Mouse (Mus musculus) embryonic facial prominence, embryonic 14.5 days (tissue): ENCODE results near the gene Ovca2. TPM values are rescaled to one million over a fixed set of nuclear protein-coding genes. Genes with fewer than 3 reads are reported as not detected.

Source experiments
- ATAC-seq: fragments of 200-750 bp; cut with Nextera tagmentation; 2 replicates; pipeline ENCODE4 v1.8.0; 2017; ENCODE audit warnings: low read depth, moderate number of reproducible peaks, moderate TSS enrichment
- DNase-seq: peaks from one replicate; pipeline ENCODE4 v3.0.0-alpha.2; 2015; ENCODE audit warnings: low spot score
- H3K27ac ChIP-seq: fragments of 300-500 bp; sonication (generic); replicated peaks from 2 replicates; pipeline ENCODE4 v1.5.1; 2014; ENCODE audit warnings: low read depth, mild to moderate bottlenecking, low read length, moderate library complexity
- H3K27me3 ChIP-seq: fragments of 300-500 bp; sonication (generic); replicated peaks from 2 replicates; pipeline ENCODE4 v1.6.1; 2014; ENCODE audit warnings: low read length; ENCODE audit not compliant: control insufficient read depth, insufficient read depth
- H3K36me3 ChIP-seq: fragments of 300-500 bp; sonication (generic); 2 replicates; pipeline ENCODE4 v1.6.1; 2014; ENCODE audit warnings: low read length, mixed read lengths; ENCODE audit not compliant: control insufficient read depth, insufficient read depth
- H3K4me1 ChIP-seq: fragments of 300-500 bp; sonication (generic); 2 replicates; pipeline ENCODE4 v1.6.1; 2014; ENCODE audit warnings: antibody characterized with exemption, low read length; ENCODE audit not compliant: control insufficient read depth, insufficient read depth
- H3K4me2 ChIP-seq: fragments of 300-500 bp; sonication (generic); 2 replicates; pipeline ENCODE4 v1.6.1; 2014; ENCODE audit warnings: low read depth, mild to moderate bottlenecking, low read length, moderate library complexity, mixed read lengths
- H3K4me3 ChIP-seq: fragments of 300-500 bp; sonication (generic); 2 replicates; pipeline ENCODE4 v1.5.1; 2014; ENCODE audit warnings: low read depth, mild to moderate bottlenecking, low read length
- H3K9ac ChIP-seq: fragments of 300-500 bp; sonication (generic); 2 replicates; pipeline ENCODE4 v1.6.1; 2014; ENCODE audit warnings: low read depth, mild to moderate bottlenecking, low read length, moderate library complexity, mixed read lengths
- H3K9me3 ChIP-seq: fragments of 300-500 bp; sonication (generic); 2 replicates; pipeline ENCODE4 v1.6.1; 2016; ENCODE audit warnings: low read length; ENCODE audit not compliant: control insufficient read depth
- WGBS: fragments of 180-500 bp; shearing (Covaris S2); extraction: QIAGEN DNeasy Blood & Tissue Kit; methylation state at CpG from one replicate; pipeline ENCODE4 v1.1.7; 2014; 5-methylcytosine and 5-hydroxymethylcytosine counted together
- polyA plus RNA-seq: library from polyadenylated mRNA; unstranded; fragments of >200 nt; fragmentation: Nextera tagmentation; extraction: Ambion mirVana; gene quantifications from 2 replicates; pipeline ENCODE4 v1.2.1, GENCODE M21; 2014

The Ovca2 gene
- polyA plus RNA-seq, 1 experiment from 2014 or later: 23.1 TPM

- WGBS: 84% methylated on average over 12 of the region's 12 CpGs
- Histone ChIP-seq H3K27me3 (peaks cover 24% of the 10 kb centered on the region), H3K9me3 (no peaks in the 10 kb centered on the region), H3K36me3 (no peaks in the 10 kb centered on the region), H3K27ac (no peak overlapping the region), H3K4me3 (no peak overlapping the region), H3K9ac (no peak overlapping the region), H3K4me2 (no peak overlapping the region), H3K4me1 (peaks cover 6% of the 10 kb centered on the region)
- ATAC-seq (no peak), DNase-seq (no peak)
These were observed 22.3 kb upstream of the Ovca2 start for GRCm38 (mm10) chr11:75200935-75201334.

- H3K9me3 ChIP-seq: no peaks in the 10 kb centered on the region
- H3K27ac ChIP-seq: no peak overlapping the region
- 75% methylated on average over 5 of the region's 5 CpGs for WGBS
- no peak overlapping the region for H3K4me3 ChIP-seq
- H3K4me1 ChIP-seq: peaks cover 9% of the 10 kb centered on the region
- peaks cover 33% of the 10 kb centered on the region for H3K27me3 ChIP-seq
- no peak overlapping the region for H3K4me2 ChIP-seq
- DNase-seq (no peak), ATAC-seq (no peak)
- H3K36me3 ChIP-seq: no peaks in the 10 kb centered on the region
- H3K9ac ChIP-seq: no peak overlapping the region
These were observed 21.3 kb upstream of the Ovca2 start for GRCm38 (mm10) chr11:75199951-75200350.

- no peaks in the 10 kb centered on the region for H3K36me3 ChIP-seq
- H3K4me1 ChIP-seq: peaks cover 14% of the 10 kb centered on the region; the same call in 1 of the 2 replicates
- no peak overlapping the region for H3K4me2 ChIP-seq
- no peak for DNase-seq
- no peak overlapping the region for H3K27ac ChIP-seq
- no peak overlapping the region for H3K4me3 ChIP-seq
- no peak overlapping the region for H3K9ac ChIP-seq
- no peaks in the 10 kb centered on the region for H3K9me3 ChIP-seq
- ATAC-seq: no peak
- WGBS: 73% methylated on average over 4 of the region's 4 CpGs
- peaks cover 45% of the 10 kb centered on the region for H3K27me3 ChIP-seq
These were observed 20.2 kb upstream of the Ovca2 start for GRCm38 (mm10) chr11:75198792-75199191.

GRCm38 (mm10) chr11:75197956-75198355 is 19.3 kb upstream of the Ovca2 start:
- Histone ChIP-seq H3K9ac (no peak overlapping the region), H3K9me3 (no peaks in the 10 kb centered on the region), H3K4me2 (no peak overlapping the region), H3K4me1 (peaks cover 14% of the 10 kb centered on the region; the same call in 1 of the 2 replicates), H3K27ac (no peak overlapping the region), H3K36me3 (no peaks in the 10 kb centered on the region), H3K27me3 (peaks cover 53% of the 10 kb centered on the region), H3K4me3 (no peak overlapping the region)
- no peak for ATAC-seq
- 38% methylated on average over 7 of the region's 7 CpGs for WGBS
- no peak for DNase-seq

- Histone ChIP-seq H3K4me2 (no peak overlapping the region), H3K27ac (no peak overlapping the region), H3K4me1 (peaks cover 14% of the 10 kb centered on the region), H3K9me3 (no peaks in the 10 kb centered on the region), H3K9ac (no peak overlapping the region), H3K27me3 (peaks cover 59% of the 10 kb centered on the region), H3K4me3 (no peak overlapping the region), H3K36me3 (no peaks in the 10 kb centered on the region)
- ATAC-seq: no peak
- WGBS: 51% methylated on average over 6 of the region's 6 CpGs
- no peak for DNase-seq
These were observed 17.5 kb upstream of the Ovca2 start for GRCm38 (mm10) chr11:75196131-75196530.

- Histone ChIP-seq H3K36me3 (no peaks in the 10 kb centered on the region), H3K27ac (no peak overlapping the region), H3K9ac (peak overlapping the region; percentile 47), H3K27me3 (peaks cover 59% of the 10 kb centered on the region), H3K4me3 (peak overlapping the region; percentile 50), H3K4me1 (peaks cover 14% of the 10 kb centered on the region), H3K4me2 (peak overlapping the region; percentile 90), H3K9me3 (no peaks in the 10 kb centered on the region)
- DNase-seq (peak; percentile 88), ATAC-seq (peak; percentile 27; the same call in 1 of the 2 replicates)
- WGBS: under 1% methylated on average over 30 of the region's 39 CpGs
These were observed 16.3 kb upstream of the Ovca2 start for GRCm38 (mm10) chr11:75194850-75195461.

GRCm38 (mm10) chr11:75194121-75194849 is 15.7 kb upstream of the Ovca2 start:
- H3K4me1 ChIP-seq: peaks cover 18% of the 10 kb centered on the region
- H3K27me3 ChIP-seq: peaks cover 59% of the 10 kb centered on the region
- peak overlapping the region; percentile 90 for H3K4me2 ChIP-seq
- DNase-seq (no peak), ATAC-seq (no peak)
- no peak overlapping the region for H3K27ac ChIP-seq
- no peaks in the 10 kb centered on the region for H3K9me3 ChIP-seq
- H3K9ac ChIP-seq: peak overlapping the region; percentile 47
- peak overlapping the region; percentile 50 for H3K4me3 ChIP-seq
- WGBS: under 1% methylated on average over 31 of the region's 52 CpGs
- H3K36me3 ChIP-seq: no peaks in the 10 kb centered on the region

GRCm38 (mm10) chr11:75193256-75194071 is 14.8 kb upstream of the Ovca2 start, which contains the start of gene Rtn4rl1:
Rtn4rl1 (plus strand) TSS chr11:75193783.
- Histone ChIP-seq H3K27ac (0 out of 2 replicates have a peak within 1 kb of the TSS, but pooled peaks have one; percentile 10), H3K4me2 (peak within 1 kb of the TSS; percentile 90), H3K36me3 (no peaks in the 10 kb centered on the region), H3K27me3 (peaks cover 55% of the 10 kb centered on the region), H3K9ac (peak within 1 kb of the TSS; percentile 47), H3K9me3 (no peaks in the 10 kb centered on the region), H3K4me3 (peak within 1 kb of the TSS; percentile 50), H3K4me1 (peaks cover 20% of the 10 kb centered on the region)
- no peak for ATAC-seq
- WGBS: 2% methylated on average over 52 of the region's 84 CpGs
- DNase-seq: peak; percentile 75
